Mouse (Mus musculus): ENCODE measurements around the gene Snx29.

- TF ChIP-seq CTCF (IDR thresholded peaks at IDR 0.05; ENCODE audit: borderline replicate concordance, insufficient read depth, low read length) (no peak), POLR2A (IDR thresholded peaks at IDR 0.05; ENCODE audit: low read depth, low read length) (no peak)
These were observed 121.9 kb downstream of the Snx29 start for GRCm38 (mm10) chr16:11444626-11445025.

All from embryonic fibroblast, embryonic 13.5 days (primary cell).